Mouse (Mus musculus) kidney, embryonic 15.5 days (tissue): ENCODE measurements at regions not wholly inside any gene's neighbourhood (a gene's known extent, or its start where the extent isn't known, plus 50 kb on each side); places are given as distances from the start of the nearest gene placed in this dataset.

Source experiments
- ATAC-seq: fragments of 200-750 bp; cut with Nextera tagmentation; replicated peaks from 2 replicates; pipeline ENCODE4 v1.8.0; 2017; ENCODE audit warnings: moderate TSS enrichment; ENCODE audit not compliant: low FRiP score
- H3K27ac ChIP-seq: fragments of 300-500 bp; sonication (generic); 2 replicates; pipeline ENCODE4 v1.5.1; 2015; ENCODE audit warnings: mild to moderate bottlenecking, inconsistent platforms
- H3K27me3 ChIP-seq: fragments of 300-500 bp; sonication (generic); 2 replicates; pipeline ENCODE4 v1.6.1; 2015; ENCODE audit warnings: inconsistent platforms
- H3K36me3 ChIP-seq: fragments of 300-500 bp; sonication (generic); 2 replicates; pipeline ENCODE4 v1.6.1; 2015; ENCODE audit warnings: inconsistent platforms
- H3K4me1 ChIP-seq: fragments of 300-500 bp; sonication (generic); 2 replicates; pipeline ENCODE4 v1.6.1; 2015; ENCODE audit warnings: inconsistent platforms
- H3K4me2 ChIP-seq: fragments of 300-500 bp; sonication (generic); 2 replicates; pipeline ENCODE4 v1.6.1; 2015; ENCODE audit warnings: moderate library complexity, mild to moderate bottlenecking, inconsistent platforms
- H3K4me3 ChIP-seq: fragments of 300-500 bp; sonication (generic); replicated peaks from 2 replicates; pipeline ENCODE4 v1.5.1; 2015; ENCODE audit warnings: mild to moderate bottlenecking, inconsistent platforms
- H3K9ac ChIP-seq: fragments of 300-500 bp; sonication (generic); 2 replicates; pipeline ENCODE4 v1.6.1; 2015; ENCODE audit warnings: mild to moderate bottlenecking, inconsistent platforms
- H3K9me3 ChIP-seq: fragments of 300-500 bp; sonication (generic); replicated peaks from 2 replicates; pipeline ENCODE4 v1.6.1; 2016; ENCODE audit warnings: inconsistent platforms
- WGBS: fragments of 180-500 bp; shearing (Covaris S2); methylation state at CpG from one replicate; pipeline ENCODE4 v1.1.7; 2015; ENCODE audit warnings: mixed read lengths; 5-methylcytosine and 5-hydroxymethylcytosine counted together

GRCm38 (mm10) chr1:42260033-42260925, 435.3 kb upstream of the Pou3f3 start:
- no peak overlapping the region for H3K9ac ChIP-seq
- peak overlapping the region; percentile 38 for H3K4me2 ChIP-seq
- no peaks in the 10 kb centered on the region for H3K36me3 ChIP-seq
- 0 out of 2 replicates have a peak, but pooled peaks cover 4% of the 10 kb centered on the region for H3K27me3 ChIP-seq
- no peak overlapping the region for H3K27ac ChIP-seq
- 56% methylated on average over 9 of the region's 9 CpGs for WGBS
- peaks cover 28% of the 10 kb centered on the region for H3K4me1 ChIP-seq
- ATAC-seq = no peak
- H3K4me3 ChIP-seq = no peak overlapping the region
- H3K9me3 ChIP-seq = no peaks in the 10 kb centered on the region

- Histone ChIP-seq H3K9ac (no peak overlapping the region), H3K36me3 (no peaks in the 10 kb centered on the region), H3K4me3 (no peak overlapping the region), H3K9me3 (no peaks in the 10 kb centered on the region), H3K4me2 (no peak overlapping the region), H3K27ac (no peak overlapping the region), H3K27me3 (0 out of 2 replicates have a peak, but pooled peaks cover 4% of the 10 kb centered on the region), H3K4me1 (peaks cover 28% of the 10 kb centered on the region)
- no peak for ATAC-seq
- 78% methylated on average over 3 of the region's 3 CpGs for WGBS
Measured at GRCm38 (mm10) chr1:42261031-42261430, 434.5 kb upstream of the Pou3f3 start.

- Histone ChIP-seq H3K4me3 (0 out of 2 replicates have a peak overlapping the region, but pooled peaks have one; percentile 7), H3K9me3 (no peaks in the 10 kb centered on the region), H3K36me3 (no peaks in the 10 kb centered on the region), H3K9ac (no peak overlapping the region), H3K4me1 (peaks cover 28% of the 10 kb centered on the region), H3K27me3 (0 out of 2 replicates have a peak, but pooled peaks cover 3% of the 10 kb centered on the region), H3K4me2 (peak overlapping the region; percentile 48), H3K27ac (0 out of 2 replicates have a peak overlapping the region, but pooled peaks have one; percentile 3)
- peak; percentile 53; the same call in 1 of the 2 replicates for ATAC-seq
- WGBS = 7% methylated on average over 13 of the region's 13 CpGs
Measured at GRCm38 (mm10) chr1:42261800-42262199, 433.8 kb upstream of the Pou3f3 start.

- Histone ChIP-seq H3K27me3 (no peaks in the 10 kb centered on the region), H3K4me3 (no peak overlapping the region), H3K36me3 (no peaks in the 10 kb centered on the region), H3K4me1 (peaks cover 26% of the 10 kb centered on the region), H3K4me2 (no peak overlapping the region), H3K9me3 (no peaks in the 10 kb centered on the region), H3K27ac (no peak overlapping the region), H3K9ac (no peak overlapping the region)
- ATAC-seq = no peak
- WGBS = 85% methylated on average over 5 of the region's 5 CpGs
Measured at GRCm38 (mm10) chr1:42262606-42263005, 433.0 kb upstream of the Pou3f3 start.

- H3K27ac ChIP-seq = no peak overlapping the region
- no peaks in the 10 kb centered on the region for H3K27me3 ChIP-seq
- no peaks in the 10 kb centered on the region for H3K4me1 ChIP-seq
- H3K9ac ChIP-seq = no peak overlapping the region
- H3K9me3 ChIP-seq = no peaks in the 10 kb centered on the region
- H3K36me3 ChIP-seq = no peaks in the 10 kb centered on the region
- H3K4me2 ChIP-seq = no peak overlapping the region
- no peak for ATAC-seq
- H3K4me3 ChIP-seq = no peak overlapping the region
- 58% methylated on average over 8 of the region's 8 CpGs for WGBS
Measured at GRCm38 (mm10) chr1:42277130-42277529, 418.4 kb upstream of the Pou3f3 start.

GRCm38 (mm10) chr1:42295841-42296240, 399.7 kb upstream of the Pou3f3 start:
- no peaks in the 10 kb centered on the region for H3K4me1 ChIP-seq
- ATAC-seq = no peak
- H3K27ac ChIP-seq = no peak overlapping the region
- H3K36me3 ChIP-seq = no peaks in the 10 kb centered on the region
- H3K9me3 ChIP-seq = no peaks in the 10 kb centered on the region
- WGBS = 82% methylated on average over 10 of the region's 10 CpGs
- no peak overlapping the region for H3K9ac ChIP-seq
- no peaks in the 10 kb centered on the region for H3K27me3 ChIP-seq
- no peak overlapping the region for H3K4me2 ChIP-seq
- H3K4me3 ChIP-seq = no peak overlapping the region

GRCm38 (mm10) chr1:42309251-42309650, 386.3 kb upstream of the Pou3f3 start:
- Histone ChIP-seq H3K4me2 (no peak overlapping the region), H3K4me3 (no peak overlapping the region), H3K36me3 (no peaks in the 10 kb centered on the region), H3K9me3 (no peaks in the 10 kb centered on the region), H3K27ac (no peak overlapping the region), H3K9ac (no peak overlapping the region), H3K27me3 (no peaks in the 10 kb centered on the region), H3K4me1 (no peaks in the 10 kb centered on the region)
- no peak for ATAC-seq
- 43% methylated on average over 1 of the region's 1 CpGs for WGBS

GRCm38 (mm10) chr1:42313494-42313893, 382.1 kb upstream of the Pou3f3 start:
- H3K36me3 ChIP-seq = no peaks in the 10 kb centered on the region
- ATAC-seq = 0 out of 2 replicates have a peak, but pooled peaks have one; percentile 67
- H3K4me1 ChIP-seq = no peaks in the 10 kb centered on the region
- H3K27me3 ChIP-seq = no peaks in the 10 kb centered on the region
- no peak overlapping the region for H3K27ac ChIP-seq
- WGBS = 51% methylated on average over 4 of the region's 4 CpGs
- no peak overlapping the region for H3K9ac ChIP-seq
- no peaks in the 10 kb centered on the region for H3K9me3 ChIP-seq
- no peak overlapping the region for H3K4me2 ChIP-seq
- no peak overlapping the region for H3K4me3 ChIP-seq

- ATAC-seq = no peak
- Histone ChIP-seq H3K27me3 (no peaks in the 10 kb centered on the region), H3K4me3 (no peak overlapping the region), H3K27ac (no peak overlapping the region), H3K36me3 (no peaks in the 10 kb centered on the region), H3K4me2 (no peak overlapping the region), H3K9ac (no peak overlapping the region), H3K9me3 (no peaks in the 10 kb centered on the region), H3K4me1 (peaks cover 5% of the 10 kb centered on the region; the same call in 1 of the 2 replicates)
- WGBS = 68% methylated on average over 4 of the region's 4 CpGs
Measured at GRCm38 (mm10) chr1:42351884-42352283, 343.7 kb upstream of the Pou3f3 start.

- ATAC-seq = no peak
Measured at GRCm38 (mm10) chr1:42352389-42352788, 343.2 kb upstream of the Pou3f3 start.

GRCm38 (mm10) chr1:42353096-42353495, 342.5 kb upstream of the Pou3f3 start:
- Histone ChIP-seq H3K9ac (no peak overlapping the region), H3K9me3 (no peaks in the 10 kb centered on the region), H3K27ac (no peak overlapping the region), H3K4me3 (no peak overlapping the region), H3K36me3 (no peaks in the 10 kb centered on the region), H3K4me2 (no peak overlapping the region), H3K4me1 (peaks cover 5% of the 10 kb centered on the region; the same call in 1 of the 2 replicates), H3K27me3 (no peaks in the 10 kb centered on the region)
- ATAC-seq = no peak
- 74% methylated on average over 8 of the region's 8 CpGs for WGBS

More at GRCm38 (mm10) chr1:42352389-42352788, 343.2 kb upstream of the Pou3f3 start:
- Histone ChIP-seq H3K4me1 (peaks cover 5% of the 10 kb centered on the region; the same call in 1 of the 2 replicates), H3K9ac (no peak overlapping the region), H3K36me3 (no peaks in the 10 kb centered on the region), H3K9me3 (no peaks in the 10 kb centered on the region), H3K27me3 (no peaks in the 10 kb centered on the region), H3K4me2 (no peak overlapping the region), H3K4me3 (no peak overlapping the region), H3K27ac (no peak overlapping the region)
- 56% methylated on average over 13 of the region's 13 CpGs for WGBS

GRCm38 (mm10) chr1:42354020-42354419, 341.5 kb upstream of the Pou3f3 start:
- H3K4me1 ChIP-seq = peaks cover 5% of the 10 kb centered on the region; the same call in 1 of the 2 replicates
- H3K27ac ChIP-seq = no peak overlapping the region
- no peak overlapping the region for H3K4me2 ChIP-seq
- 93% methylated on average over 6 of the region's 6 CpGs for WGBS
- no peaks in the 10 kb centered on the region for H3K36me3 ChIP-seq
- H3K27me3 ChIP-seq = no peaks in the 10 kb centered on the region
- no peaks in the 10 kb centered on the region for H3K9me3 ChIP-seq
- no peak for ATAC-seq
- no peak overlapping the region for H3K9ac ChIP-seq
- H3K4me3 ChIP-seq = no peak overlapping the region
